Mouse (Mus musculus): ENCODE measurements at regions not wholly inside any gene's neighbourhood (a gene's known extent, or its start where the extent isn't known, plus 50 kb on each side); places are given as distances from the start of the nearest gene placed in this dataset.

GRCm38 (mm10) chr5:106335639-106336038, 122.3 kb downstream of the Barhl2 start:
- H3K9ac ChIP-seq (replicated peaks; ENCODE audit: low read length) = no peak overlapping the region
- H3K4me3 ChIP-seq (replicated peaks; ENCODE audit: low read depth, low read length) = no peak overlapping the region
- WGBS = 88% methylated on average over 11 of the region's 11 CpGs
- H3K27ac ChIP-seq (replicated peaks; ENCODE audit: low read depth, low read length) = no peak overlapping the region
- DNase-seq = no peak
- no peaks in the 10 kb centered on the region for H3K9me3 ChIP-seq (ENCODE audit: control insufficient read depth, low read length)
- H3K36me3 ChIP-seq (ENCODE audit: control insufficient read depth, insufficient read depth, low read length) = no peaks in the 10 kb centered on the region
- H3K4me1 ChIP-seq (ENCODE audit: control insufficient read depth, insufficient read depth, low read length) = no peaks in the 10 kb centered on the region
- no peaks in the 10 kb centered on the region for H3K27me3 ChIP-seq (ENCODE audit: control insufficient read depth, insufficient read depth, low read length)
- no peak for ATAC-seq (ENCODE audit: low FRiP score, low TSS enrichment)
- H3K4me2 ChIP-seq (ENCODE audit: low read length) = no peak overlapping the region

GRCm38 (mm10) chr5:106327592-106328150, 130.3 kb downstream of the Barhl2 start:
- 59% methylated on average over 9 of the region's 9 CpGs for WGBS
- DNase-seq = no peak
- no peak for ATAC-seq (ENCODE audit: low FRiP score, low TSS enrichment)
- Histone ChIP-seq H3K4me3 (replicated peaks; ENCODE audit: low read depth, low read length) (no peak overlapping the region), H3K9ac (replicated peaks; ENCODE audit: low read length) (no peak overlapping the region), H3K4me1 (ENCODE audit: control insufficient read depth, insufficient read depth, low read length) (peaks cover 8% of the 10 kb centered on the region; the same call in 1 of the 2 replicates), H3K36me3 (ENCODE audit: control insufficient read depth, insufficient read depth, low read length) (no peaks in the 10 kb centered on the region), H3K4me2 (ENCODE audit: low read length) (no peak overlapping the region), H3K27ac (replicated peaks; ENCODE audit: low read depth, low read length) (no peak overlapping the region), H3K27me3 (ENCODE audit: control insufficient read depth, insufficient read depth, low read length) (no peaks in the 10 kb centered on the region; the same call in 1 of the 2 replicates), H3K9me3 (ENCODE audit: control insufficient read depth, low read length) (no peaks in the 10 kb centered on the region)

DNA sequence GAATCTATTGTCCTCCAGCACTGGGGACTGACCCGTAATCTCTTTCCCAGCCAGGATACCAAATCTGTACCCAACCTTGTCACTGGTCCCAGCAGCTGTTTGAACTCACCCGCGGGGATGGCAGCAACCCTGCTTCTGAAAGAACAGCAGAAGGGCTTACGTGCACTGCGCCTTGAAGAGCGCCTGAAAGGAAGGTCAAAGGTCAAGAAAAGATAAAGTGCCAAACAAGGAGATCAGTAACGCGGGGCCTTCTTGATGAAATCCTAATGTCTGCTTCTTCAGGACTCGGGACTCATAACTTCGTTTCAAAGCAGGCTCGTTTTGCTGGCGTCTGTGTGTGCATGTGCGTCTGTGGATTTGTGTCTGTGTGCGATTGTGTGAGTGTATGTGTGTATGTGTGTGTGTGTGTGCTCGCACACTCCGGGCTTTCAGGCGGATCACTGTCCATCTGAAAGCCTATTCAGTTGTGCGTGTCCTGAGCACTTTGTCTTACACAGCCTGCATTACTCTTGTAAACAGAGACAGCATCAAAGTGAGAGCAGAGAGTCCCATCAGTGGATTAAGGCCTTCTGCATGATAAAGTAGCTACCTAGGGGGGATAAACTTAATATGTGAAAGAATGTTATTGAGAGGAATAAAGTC, 135.3 kb downstream of the Barhl2 start:
- Histone ChIP-seq H3K27ac (replicated peaks; ENCODE audit: low read depth, low read length) (no peak overlapping the region), H3K4me1 (ENCODE audit: control insufficient read depth, insufficient read depth, low read length) (peaks cover 16% of the 10 kb centered on the region), H3K9ac (replicated peaks; ENCODE audit: low read length) (no peak overlapping the region), H3K4me3 (replicated peaks; ENCODE audit: low read depth, low read length) (no peak overlapping the region), H3K36me3 (ENCODE audit: control insufficient read depth, insufficient read depth, low read length) (no peaks in the 10 kb centered on the region), H3K9me3 (ENCODE audit: control insufficient read depth, low read length) (no peaks in the 10 kb centered on the region), H3K4me2 (ENCODE audit: low read length) (no peak overlapping the region), H3K27me3 (ENCODE audit: control insufficient read depth, insufficient read depth, low read length) (peaks cover 4% of the 10 kb centered on the region; the same call in 1 of the 2 replicates)
- ATAC-seq (ENCODE audit: low FRiP score, low TSS enrichment) (no peak), DNase-seq (no peak)
- WGBS = 5% methylated on average over 18 of the region's 18 CpGs

DNA sequence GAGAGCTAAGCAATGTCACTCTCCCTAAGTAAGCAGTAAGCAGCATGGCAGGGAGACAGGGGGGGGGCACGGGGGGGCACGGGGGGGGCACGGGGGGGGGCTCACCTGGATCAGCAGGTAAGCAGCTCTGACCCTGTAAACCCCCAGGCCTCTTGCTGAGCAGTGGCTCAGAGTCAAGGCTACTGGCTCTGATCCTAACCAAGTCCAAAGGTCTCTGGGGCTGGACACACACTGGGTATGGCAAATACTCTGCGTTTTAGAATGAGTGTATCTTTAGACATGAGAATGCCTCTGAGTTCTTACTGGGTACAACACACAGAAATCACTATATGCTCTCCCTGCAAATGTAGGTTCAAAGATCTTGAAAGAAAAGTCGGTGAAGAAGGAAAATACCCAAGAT, 136.5 kb downstream of the Barhl2 start:
- H3K27ac ChIP-seq (replicated peaks; ENCODE audit: low read depth, low read length) = no peak overlapping the region
- H3K4me2 ChIP-seq (ENCODE audit: low read length) = no peak overlapping the region
- DNase-seq (no peak), ATAC-seq (ENCODE audit: low FRiP score, low TSS enrichment) (no peak)
- no peaks in the 10 kb centered on the region for H3K36me3 ChIP-seq (ENCODE audit: control insufficient read depth, insufficient read depth, low read length)
- peaks cover 4% of the 10 kb centered on the region; the same call in 1 of the 2 replicates for H3K27me3 ChIP-seq (ENCODE audit: control insufficient read depth, insufficient read depth, low read length)
- WGBS = 18% methylated on average over 4 of the region's 5 CpGs
- peaks cover 12% of the 10 kb centered on the region for H3K4me1 ChIP-seq (ENCODE audit: control insufficient read depth, insufficient read depth, low read length)
- no peaks in the 10 kb centered on the region for H3K9me3 ChIP-seq (ENCODE audit: control insufficient read depth, low read length)
- H3K9ac ChIP-seq (replicated peaks; ENCODE audit: low read length) = no peak overlapping the region
- no peak overlapping the region for H3K4me3 ChIP-seq (replicated peaks; ENCODE audit: low read depth, low read length)

DNA sequence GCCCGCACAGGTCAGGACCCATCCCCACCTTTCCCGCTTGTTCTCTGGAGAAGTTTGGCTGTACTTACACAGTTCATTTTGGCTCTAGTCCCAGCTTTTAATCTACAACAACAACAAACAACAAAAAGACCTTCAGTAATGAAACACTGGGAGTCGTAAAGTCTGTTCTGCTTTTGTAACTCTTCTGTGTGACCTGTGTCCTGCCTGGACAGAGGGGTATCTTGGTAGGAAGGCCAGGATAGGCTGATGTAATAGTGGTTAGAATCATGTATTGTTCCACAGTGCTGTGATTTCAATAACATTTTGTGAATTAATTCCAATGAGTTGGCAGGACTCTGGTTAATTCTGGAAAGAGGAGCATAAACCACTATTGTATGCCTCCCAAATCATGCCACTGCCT, 136.9 kb downstream of the Barhl2 start:
- Histone ChIP-seq H3K4me1 (ENCODE audit: control insufficient read depth, insufficient read depth, low read length) (peaks cover 12% of the 10 kb centered on the region), H3K4me2 (ENCODE audit: low read length) (no peak overlapping the region), H3K36me3 (ENCODE audit: control insufficient read depth, insufficient read depth, low read length) (no peaks in the 10 kb centered on the region), H3K9ac (replicated peaks; ENCODE audit: low read length) (no peak overlapping the region), H3K9me3 (ENCODE audit: control insufficient read depth, low read length) (no peaks in the 10 kb centered on the region), H3K27me3 (ENCODE audit: control insufficient read depth, insufficient read depth, low read length) (peaks cover 4% of the 10 kb centered on the region; the same call in 1 of the 2 replicates), H3K4me3 (replicated peaks; ENCODE audit: low read depth, low read length) (no peak overlapping the region), H3K27ac (replicated peaks; ENCODE audit: low read depth, low read length) (no peak overlapping the region)
- WGBS = 61% methylated on average over 3 of the region's 3 CpGs
- ATAC-seq (ENCODE audit: low FRiP score, low TSS enrichment) (no peak), DNase-seq (no peak)

GRCm38 (mm10) chr5:106320039-106320438, 137.9 kb downstream of the Barhl2 start:
- DNase-seq = peak; percentile 61
- ATAC-seq (ENCODE audit: low FRiP score, low TSS enrichment) = peak; percentile 40; the same call in 1 of the 2 replicates
- WGBS = 2% methylated on average over 6 of the region's 6 CpGs

GRCm38 (mm10) chr5:106318246-106318645, 139.7 kb downstream of the Barhl2 start:
- ATAC-seq (ENCODE audit: low FRiP score, low TSS enrichment) (no peak), DNase-seq (no peak)
- no peak overlapping the region for H3K4me2 ChIP-seq (ENCODE audit: low read length)
- peaks cover 12% of the 10 kb centered on the region for H3K4me1 ChIP-seq (ENCODE audit: control insufficient read depth, insufficient read depth, low read length)
- WGBS = 96% methylated on average over 6 of the region's 6 CpGs
- no peak overlapping the region for H3K4me3 ChIP-seq (replicated peaks; ENCODE audit: low read depth, low read length)
- peaks cover 4% of the 10 kb centered on the region; the same call in 1 of the 2 replicates for H3K27me3 ChIP-seq (ENCODE audit: control insufficient read depth, insufficient read depth, low read length)
- no peaks in the 10 kb centered on the region for H3K9me3 ChIP-seq (ENCODE audit: control insufficient read depth, low read length)
- H3K9ac ChIP-seq (replicated peaks; ENCODE audit: low read length) = no peak overlapping the region
- no peaks in the 10 kb centered on the region for H3K36me3 ChIP-seq (ENCODE audit: control insufficient read depth, insufficient read depth, low read length)
- no peak overlapping the region for H3K27ac ChIP-seq (replicated peaks; ENCODE audit: low read depth, low read length)

More at GRCm38 (mm10) chr5:106320039-106320438, 137.9 kb downstream of the Barhl2 start:
- Histone ChIP-seq H3K27me3 (ENCODE audit: control insufficient read depth, insufficient read depth, low read length) (peaks cover 4% of the 10 kb centered on the region; the same call in 1 of the 2 replicates), H3K4me2 (ENCODE audit: low read length) (no peak overlapping the region), H3K27ac (replicated peaks; ENCODE audit: low read depth, low read length) (no peak overlapping the region), H3K4me1 (ENCODE audit: control insufficient read depth, insufficient read depth, low read length) (peaks cover 12% of the 10 kb centered on the region), H3K9ac (replicated peaks; ENCODE audit: low read length) (no peak overlapping the region), H3K4me3 (replicated peaks; ENCODE audit: low read depth, low read length) (no peak overlapping the region), H3K9me3 (ENCODE audit: control insufficient read depth, low read length) (no peaks in the 10 kb centered on the region), H3K36me3 (ENCODE audit: control insufficient read depth, insufficient read depth, low read length) (no peaks in the 10 kb centered on the region)

DNA sequence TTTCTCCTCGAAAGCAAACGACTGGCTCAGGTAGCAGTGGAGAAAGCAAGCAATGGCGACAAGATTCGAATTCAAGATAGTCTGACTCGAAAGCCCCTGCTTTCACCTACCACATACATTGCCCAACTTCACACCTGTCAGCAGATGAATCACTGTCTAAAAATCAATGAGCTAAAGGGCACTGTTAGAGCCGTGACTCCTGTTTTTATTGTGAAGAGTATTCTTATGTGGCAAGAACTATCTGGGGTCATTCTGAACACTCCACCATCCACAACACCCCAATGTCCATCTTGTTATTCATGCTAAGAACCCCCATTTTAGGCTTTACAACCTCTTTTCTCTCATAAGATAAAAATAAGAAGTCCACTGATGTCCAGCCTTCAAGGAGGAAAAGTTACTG, 144.1 kb downstream of the Barhl2 start:
- 84% methylated on average over 6 of the region's 6 CpGs for WGBS

GRCm38 (mm10) chr5:106301372-106301771, 156.6 kb downstream of the Barhl2 start:
- no peak overlapping the region for H3K9ac ChIP-seq (replicated peaks; ENCODE audit: low read length)
- H3K9me3 ChIP-seq (ENCODE audit: control insufficient read depth, low read length) = no peaks in the 10 kb centered on the region
- 58% methylated on average over 4 of the region's 4 CpGs for WGBS
- H3K36me3 ChIP-seq (ENCODE audit: control insufficient read depth, insufficient read depth, low read length) = no peaks in the 10 kb centered on the region
- H3K27ac ChIP-seq (replicated peaks; ENCODE audit: low read depth, low read length) = no peak overlapping the region
- ATAC-seq (ENCODE audit: low FRiP score, low TSS enrichment) (no peak), DNase-seq (no peak)
- H3K27me3 ChIP-seq (ENCODE audit: control insufficient read depth, insufficient read depth, low read length) = no peaks in the 10 kb centered on the region
- no peak overlapping the region for H3K4me2 ChIP-seq (ENCODE audit: low read length)
- peaks cover 2% of the 10 kb centered on the region; the same call in 1 of the 2 replicates for H3K4me1 ChIP-seq (ENCODE audit: control insufficient read depth, insufficient read depth, low read length)
- H3K4me3 ChIP-seq (replicated peaks; ENCODE audit: low read depth, low read length) = no peak overlapping the region

More for the DNA sequence above, 144.1 kb downstream of the Barhl2 start:
- Histone ChIP-seq H3K9me3 (ENCODE audit: control insufficient read depth, low read length) (no peaks in the 10 kb centered on the region), H3K4me3 (replicated peaks; ENCODE audit: low read depth, low read length) (no peak overlapping the region), H3K36me3 (ENCODE audit: control insufficient read depth, insufficient read depth, low read length) (no peaks in the 10 kb centered on the region), H3K4me2 (ENCODE audit: low read length) (no peak overlapping the region), H3K27me3 (ENCODE audit: control insufficient read depth, insufficient read depth, low read length) (no peaks in the 10 kb centered on the region), H3K27ac (replicated peaks; ENCODE audit: low read depth, low read length) (no peak overlapping the region), H3K9ac (replicated peaks; ENCODE audit: low read length) (no peak overlapping the region), H3K4me1 (ENCODE audit: control insufficient read depth, insufficient read depth, low read length) (no peaks in the 10 kb centered on the region)
- no peak for DNase-seq
- ATAC-seq (ENCODE audit: low FRiP score, low TSS enrichment) = no peak
